Mouse (Mus musculus) frontal cortex, postnatal 25 days (tissue): Measurements from ENCODE around the gene Baz2a.

ENCODE experiments used
- DNase-seq, 2 experiments: peaks; one replicate each; pipeline ENCODE4 v3.0.0; 2022; ENCODE audit warnings: low spot score in 2 of 2

The Baz2a gene

DNA sequence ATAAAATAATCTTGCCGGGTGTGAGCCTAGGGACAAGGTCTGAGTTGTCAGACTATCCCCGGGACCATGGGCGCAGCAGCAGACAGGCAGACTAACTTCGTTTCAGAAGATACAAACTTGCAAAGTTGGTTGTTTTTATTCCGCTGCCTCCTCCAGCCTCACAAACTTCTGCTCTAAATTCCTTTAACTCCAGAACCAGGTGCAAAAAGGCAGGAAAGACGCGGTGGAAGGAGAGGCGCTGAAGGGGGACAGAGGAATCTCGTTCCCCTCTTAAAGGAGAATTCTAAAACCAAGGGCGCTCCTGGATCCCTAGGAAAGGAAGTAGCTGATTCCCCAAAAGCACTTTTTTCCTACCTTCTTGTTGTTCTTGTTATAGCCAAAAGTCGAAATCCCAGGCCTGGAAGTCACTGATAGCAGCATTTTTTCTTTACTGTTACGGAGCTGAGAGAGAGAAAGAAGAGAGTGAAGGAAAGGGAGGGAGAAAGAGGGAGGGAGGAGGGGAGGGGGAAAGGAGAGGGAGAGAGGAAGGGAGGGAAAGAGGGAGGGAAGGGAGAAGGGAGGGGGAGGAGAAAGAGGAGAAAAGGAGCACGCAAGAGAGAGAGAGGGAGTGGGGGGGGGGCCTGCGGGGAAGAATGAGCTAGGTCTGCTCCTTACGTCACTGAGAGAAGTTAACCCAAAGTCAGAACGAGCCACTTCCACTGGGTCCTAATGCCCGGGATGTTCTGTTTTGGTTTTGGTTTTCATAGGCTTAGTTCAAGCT, 84.8 kb downstream of the Baz2a start:
- peak in 1 of 2 experiments; percentile 13 for DNase-seq

DNA sequence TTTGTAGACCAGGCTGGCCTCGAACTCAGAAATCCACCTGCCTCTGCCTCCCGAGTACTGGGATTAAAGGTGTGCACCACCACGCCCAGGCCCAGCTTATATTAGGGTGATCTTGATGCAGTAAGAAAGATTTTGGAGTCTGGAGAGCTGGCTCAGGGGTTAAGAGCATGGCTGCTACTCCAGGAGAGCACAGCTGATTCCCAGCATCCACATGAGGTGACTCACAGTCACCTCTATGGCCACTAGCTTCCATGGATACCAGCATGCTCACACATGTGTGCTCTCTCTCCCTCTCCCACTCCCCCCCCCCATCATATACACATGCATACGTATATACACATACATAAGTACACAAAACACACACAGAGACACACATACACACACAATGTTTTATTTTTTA, 85.9 kb downstream of the Baz2a start:
- no peak for DNase-seq
